Mouse (Mus musculus): ENCODE measurements around the gene Mfap3.
A peak's percentile ranks its signal among the peaks of the same experiment; 100 is the strongest.

Mfap3 gene

GRCm38 (mm10) chr11:57518091-57518750 lies at the start of gene Mfap3, which contains the start of gene Fam114a2:
Gene Mfap3 (plus strand): TSS chr11:57518664.
Gene Fam114a2 (minus strand): TSS chr11:57518617.
- peak; percentile 69 for DNase-seq (ENCODE audit: extremely low read depth, low read depth)

GRCm38 (mm10) chr11:57468706-57469105 lies 49.8 kb upstream of the Mfap3 start:
- DNase-seq (ENCODE audit: extremely low read depth, low read depth): no peak

- DNase-seq (ENCODE audit: extremely low read depth, low read depth): no peak
These were observed 48.4 kb upstream of the Mfap3 start for GRCm38 (mm10) chr11:57470056-57470455.

GRCm38 (mm10) chr11:57470979-57471378 lies 47.5 kb upstream of the Mfap3 start:
- no peak for DNase-seq (ENCODE audit: extremely low read depth, low read depth)

GRCm38 (mm10) chr11:57474296-57474941 lies 44.0 kb upstream of the Mfap3 start:
- no peak for DNase-seq (ENCODE audit: extremely low read depth, low read depth)

GRCm38 (mm10) chr11:57475119-57475518 lies 43.3 kb upstream of the Mfap3 start:
- no peak for DNase-seq (ENCODE audit: extremely low read depth, low read depth)

- no peak for DNase-seq (ENCODE audit: extremely low read depth, low read depth)
These were observed 40.4 kb upstream of the Mfap3 start for GRCm38 (mm10) chr11:57478077-57478476.

GRCm38 (mm10) chr11:57488436-57488835 lies 30.0 kb upstream of the Mfap3 start:
- no peak for DNase-seq (ENCODE audit: extremely low read depth, low read depth)

- no peak for DNase-seq (ENCODE audit: extremely low read depth, low read depth)
These were observed 21.9 kb upstream of the Mfap3 start for GRCm38 (mm10) chr11:57496462-57497039.

- DNase-seq (ENCODE audit: extremely low read depth, low read depth): no peak
These were observed 20.8 kb upstream of the Mfap3 start for GRCm38 (mm10) chr11:57497701-57498100.

GRCm38 (mm10) chr11:57498215-57498614 lies 20.2 kb upstream of the Mfap3 start:
- no peak for DNase-seq (ENCODE audit: extremely low read depth, low read depth)

GRCm38 (mm10) chr11:57503155-57503554 lies 15.3 kb upstream of the Mfap3 start:
- no peak for DNase-seq (ENCODE audit: extremely low read depth, low read depth)

GRCm38 (mm10) chr11:57506899-57507298 lies 11.6 kb upstream of the Mfap3 start:
- no peak for DNase-seq (ENCODE audit: extremely low read depth, low read depth)

GRCm38 (mm10) chr11:57515218-57515617 lies 3.2 kb upstream of the Mfap3 start:
- no peak for DNase-seq (ENCODE audit: extremely low read depth, low read depth)

GRCm38 (mm10) chr11:57516946-57517441 lies 1.5 kb upstream of the Mfap3 start:
- DNase-seq (ENCODE audit: extremely low read depth, low read depth): no peak

- DNase-seq (ENCODE audit: extremely low read depth, low read depth): peak; percentile 12
These were observed 286 bp downstream of the Mfap3 start for GRCm38 (mm10) chr11:57518751-57519148.

GRCm38 (mm10) chr11:57519304-57519703 lies 840 bp downstream of the Mfap3 start:
- DNase-seq (ENCODE audit: extremely low read depth, low read depth): no peak

- no peak for DNase-seq (ENCODE audit: extremely low read depth, low read depth)
These were observed 2.7 kb downstream of the Mfap3 start for GRCm38 (mm10) chr11:57521206-57521605.

- no peak for DNase-seq (ENCODE audit: extremely low read depth, low read depth)
These were observed 3.6 kb downstream of the Mfap3 start for GRCm38 (mm10) chr11:57522046-57522445.

GRCm38 (mm10) chr11:57523418-57523817 lies 5.0 kb downstream of the Mfap3 start:
- no peak for DNase-seq (ENCODE audit: extremely low read depth, low read depth)

- DNase-seq (ENCODE audit: extremely low read depth, low read depth): peak; percentile 31
These were observed 6.1 kb downstream of the Mfap3 start for GRCm38 (mm10) chr11:57524597-57524996.

GRCm38 (mm10) chr11:57525900-57526299 lies 7.4 kb downstream of the Mfap3 start:
- no peak for DNase-seq (ENCODE audit: extremely low read depth, low read depth)

Data from MEL-GATA-1-ER (cell line).